Mouse (Mus musculus) brain, embryonic 18.5 days (tissue): ENCODE results near the gene Ipp.
A peak's percentile ranks its signal among the peaks of the same experiment; 100 is the strongest.

Experiments
- DNase-seq: peaks from one replicate; pipeline ENCODE4 v3.0.0-alpha.2; 2012; ENCODE audit warnings: low read depth, low spot score

Ipp gene

DNA sequence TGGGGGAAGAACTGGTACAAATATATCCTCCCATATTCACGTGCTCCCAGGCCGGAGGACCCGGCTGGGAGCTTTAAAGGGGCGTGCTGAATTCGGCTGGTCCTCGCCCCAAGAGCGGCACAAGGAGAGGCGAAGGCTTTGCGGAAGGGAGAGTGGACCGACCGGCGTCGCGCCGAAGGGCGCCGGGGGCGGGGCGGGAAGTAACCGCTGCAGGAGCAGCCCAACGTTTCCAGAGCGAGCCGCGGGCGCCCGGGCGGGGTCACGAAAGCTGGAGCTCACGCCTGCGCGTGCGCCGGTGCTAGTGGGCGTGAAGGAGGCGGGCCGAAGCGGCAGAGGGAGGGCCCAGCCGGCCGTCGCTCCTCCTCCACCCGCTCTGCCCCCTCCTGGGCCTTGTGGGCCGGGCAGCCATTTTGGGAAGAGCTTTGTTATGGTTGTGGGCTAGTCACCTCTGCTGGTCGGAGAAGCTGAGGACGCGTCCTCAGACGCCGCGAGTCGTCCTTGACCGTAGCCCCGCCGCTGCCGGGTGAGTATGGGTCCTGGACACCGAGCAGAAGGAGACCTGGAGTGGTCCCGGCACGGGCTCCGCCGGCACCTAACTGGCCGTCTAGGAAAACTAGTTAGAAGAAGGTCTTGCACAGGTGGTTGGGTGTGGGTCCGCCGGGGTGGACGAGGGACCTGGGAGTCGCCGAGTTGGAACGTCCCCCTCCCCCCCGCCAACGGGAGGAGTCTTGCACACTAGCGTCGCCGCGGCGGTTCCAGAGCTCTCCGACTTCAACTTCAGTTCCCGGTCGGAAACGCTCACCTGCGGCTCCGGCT is 50.2 kb downstream of the Ipp start, which contains the start of gene Gpbp1l1:
TSS of gene Gpbp1l1 (plus strand) at position 353 of the 816 bp plus-strand sequence.
- peak; percentile 91 for DNase-seq

DNA sequence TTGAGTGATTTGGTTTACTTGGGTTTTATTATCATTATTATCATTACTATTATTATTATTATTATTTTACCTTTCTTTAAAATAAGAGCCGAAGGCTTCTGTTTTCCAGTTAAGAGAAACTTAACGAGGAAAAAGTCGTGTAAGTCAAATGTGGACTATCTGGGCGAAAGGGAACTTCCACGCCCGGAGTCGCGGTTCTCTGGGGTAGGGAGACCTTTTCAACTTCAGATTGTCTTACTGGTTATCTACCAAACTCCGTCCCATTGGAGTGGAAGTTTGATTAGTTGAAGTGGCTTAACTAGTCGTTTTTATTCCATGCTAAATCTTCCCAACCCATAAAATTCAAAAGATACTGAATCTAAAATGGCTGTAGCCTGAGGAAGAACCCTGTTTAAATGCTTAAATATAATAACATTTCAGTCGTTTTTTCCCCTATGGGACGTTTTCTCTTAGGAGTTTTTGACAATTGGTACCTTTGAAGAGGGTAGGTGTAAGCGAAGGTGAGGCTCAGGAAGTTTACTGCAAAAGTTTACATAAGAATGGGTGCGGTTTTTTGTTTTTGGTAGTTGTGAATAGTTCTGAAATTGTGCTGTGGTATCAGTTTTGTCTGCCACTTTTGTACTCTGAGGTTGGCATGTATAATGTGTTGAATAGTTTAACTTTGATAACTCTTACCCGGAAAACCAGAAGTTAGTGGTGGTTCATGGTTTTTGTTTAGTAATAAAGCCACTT is 51.0 kb downstream of the Ipp start:
- DNase-seq = no peak
